Mouse (Mus musculus) cortical plate, adult 2 months (tissue): Measurements from ENCODE around the gene Mospd2. TPM values are rescaled to one million over a fixed set of nuclear protein-coding genes. Genes with fewer than 3 reads are reported as not detected.

ENCODE experiments used
- H3K27ac ChIP-seq: fragments of 200-500 bp; 2 replicates; pipeline ENCODE4 v1.5.1; 2012; ENCODE audit warnings: low read length, control low read depth, inconsistent platforms; ENCODE audit not compliant: insufficient read depth
- H3K4me1 ChIP-seq: fragments of 200-500 bp; 2 replicates; pipeline ENCODE4 v1.6.1; 2011; ENCODE audit warnings: low read length; ENCODE audit not compliant: control insufficient read depth, insufficient read depth
- H3K4me3 ChIP-seq: fragments of 200-500 bp; 2 replicates; pipeline ENCODE4 v1.5.1; 2011; ENCODE audit warnings: mild to moderate bottlenecking, low read length, control low read depth; ENCODE audit not compliant: insufficient read depth
- CTCF ChIP-seq: fragments of 200-500 bp; IDR thresholded peaks from 2 replicates; pipeline ENCODE4 v1.5.1; 2011; ENCODE audit warnings: mild to moderate bottlenecking, control low read depth, low read length; ENCODE audit not compliant: insufficient read depth; ENCODE audit errors: extremely low read depth
- POLR2A ChIP-seq: fragments of 200-500 bp; IDR thresholded peaks from 2 replicates; pipeline ENCODE4 v1.6.1; 2011; ENCODE audit warnings: mild to moderate bottlenecking, low read length, control low read depth; ENCODE audit not compliant: insufficient read depth; ENCODE audit errors: extremely low read depth
- polyA plus RNA-seq: library from polyadenylated mRNA; depleted of rRNA; stranded (reverse); fragments of >200 nt; gene quantifications from 2 replicates; pipeline ENCODE4 v1.2.3, GENCODE M21; 2012; rRNA removed

Mospd2 gene
- polyA plus RNA-seq = 13.1 and 14.3 TPM in 2 replicates

DNA sequence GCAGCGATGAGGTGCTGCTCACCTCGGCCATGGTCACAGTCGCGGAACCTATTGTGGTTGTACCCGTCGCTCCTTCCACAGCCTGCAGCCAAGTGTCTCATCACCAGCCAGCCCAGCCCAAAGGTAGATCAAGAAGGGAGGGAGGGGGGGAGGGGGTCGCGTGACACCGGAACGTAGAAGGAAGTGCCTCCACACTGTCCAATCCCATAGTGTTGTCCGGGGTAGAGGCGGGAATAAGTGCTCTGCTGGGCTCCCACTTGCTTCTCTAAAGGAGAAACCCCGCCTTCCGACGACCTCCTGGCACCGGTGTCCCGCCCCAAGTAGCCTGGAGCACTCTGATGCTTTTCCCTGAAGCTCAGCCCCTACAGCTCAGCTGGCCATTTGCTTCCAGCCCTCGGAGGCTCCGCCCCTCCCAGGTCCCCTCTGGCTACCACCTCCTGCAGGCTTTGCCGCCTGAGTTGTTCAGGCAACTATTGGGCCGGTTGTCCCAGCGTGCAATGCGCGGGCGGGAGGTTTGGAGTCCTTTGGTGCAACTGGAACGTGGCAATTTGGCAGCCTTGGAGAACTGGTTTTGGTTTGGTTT, at the start of gene Mospd2, which contains the start of gene Fancb:
Gene Mospd2, minus strand, starts transcription at position 183 of the 583 bp plus-strand sequence.
Gene Fancb, plus strand, starts transcription at position 400 of the 583 bp plus-strand sequence.
- peak within 1 kb of the TSS; percentile 99 for H3K4me3 ChIP-seq
- peak within 1 kb of the TSS; percentile 76; the same call in 1 of the 2 replicates for H3K27ac ChIP-seq
- H3K4me1 ChIP-seq = no peaks in the 10 kb centered on the region; the same call in 1 of the 2 replicates
- TF ChIP-seq CTCF = no peak
- TF ChIP-seq POLR2A = peak; percentile 36; the same call in 1 of the 2 replicates

DNA sequence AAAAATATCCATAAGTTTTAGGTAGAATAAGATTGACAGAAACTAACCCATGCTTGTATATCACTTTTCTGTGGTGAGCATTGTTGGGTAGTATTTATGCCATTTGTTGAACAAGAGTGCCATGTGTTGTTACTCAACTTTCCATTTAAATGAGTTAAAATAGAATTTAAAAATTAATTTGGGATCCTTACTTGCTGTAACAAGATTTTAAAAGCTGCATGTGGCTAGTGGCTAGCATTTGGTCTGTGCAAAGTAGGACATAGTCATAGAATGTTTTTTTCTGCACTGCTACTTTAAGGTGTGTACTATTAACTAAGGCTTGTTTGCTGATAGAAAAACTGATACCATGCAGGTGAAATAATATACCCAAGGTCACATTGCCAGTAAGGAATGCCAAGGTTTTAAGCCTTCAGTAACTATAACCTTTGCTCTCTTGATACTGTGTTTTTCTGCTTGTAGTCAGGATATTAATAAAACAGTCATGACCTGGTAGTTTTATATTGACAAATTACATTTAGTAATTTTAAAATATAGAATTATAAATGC, 24.7 kb upstream of the Mospd2 start, which contains the start of gene Gm17604:
Gene Gm17604, minus strand, starts transcription at position 51 of the 546 bp plus-strand sequence.
- no peak for TF ChIP-seq POLR2A
- TF ChIP-seq CTCF = no peak
- Histone ChIP-seq H3K4me1 (no peaks in the 10 kb centered on the region), H3K4me3 (no peak within 1 kb of the TSS), H3K27ac (no peak within 1 kb of the TSS)

DNA sequence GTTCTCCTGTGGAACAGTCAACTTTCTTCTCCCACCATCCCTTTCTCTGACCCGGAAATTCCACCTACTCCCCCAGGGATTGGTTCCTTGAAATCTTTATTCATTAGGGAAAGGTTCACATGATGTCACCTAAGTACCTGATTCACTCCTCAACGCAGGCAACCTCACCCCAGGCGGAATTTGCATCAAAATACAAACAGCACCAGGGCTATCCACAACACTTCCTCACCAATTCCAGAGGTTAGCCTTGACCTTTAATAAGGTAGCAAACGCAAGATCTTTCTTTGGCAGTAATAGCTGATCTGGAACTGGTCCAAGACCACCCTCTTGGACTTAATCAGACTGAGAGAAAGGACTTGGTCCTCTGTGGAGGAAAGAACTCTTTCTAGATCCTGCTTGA, 23.0 kb upstream of the Mospd2 start:
- TF ChIP-seq POLR2A (no peak), CTCF (no peak)
- Histone ChIP-seq H3K27ac (no peak overlapping the region), H3K4me3 (no peak overlapping the region), H3K4me1 (no peaks in the 10 kb centered on the region)

DNA sequence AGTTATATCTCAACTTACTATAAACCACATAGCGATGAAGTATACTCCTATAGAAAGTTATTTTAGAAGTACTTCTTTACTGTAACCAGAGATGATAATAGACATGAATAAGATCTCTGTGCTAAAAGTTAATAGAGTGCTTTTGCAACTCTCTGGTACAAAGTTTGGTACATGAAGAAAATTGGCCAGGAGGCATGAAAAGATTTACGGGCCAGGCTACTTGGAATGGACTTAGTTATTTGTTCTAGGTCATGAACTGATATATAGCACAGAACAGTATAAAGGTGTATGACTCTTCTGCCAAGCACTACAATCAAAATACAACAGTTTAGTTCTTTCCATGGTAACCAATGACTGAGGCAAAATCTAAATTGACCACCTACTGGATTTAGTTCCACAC, 1.3 kb downstream of the Mospd2 start:
- no peak overlapping the region for H3K27ac ChIP-seq
- H3K4me1 ChIP-seq = no peaks in the 10 kb centered on the region; the same call in 1 of the 2 replicates
- H3K4me3 ChIP-seq = no peak overlapping the region; the same call in 1 of the 2 replicates
- no peak for TF ChIP-seq POLR2A
- no peak for TF ChIP-seq CTCF

DNA sequence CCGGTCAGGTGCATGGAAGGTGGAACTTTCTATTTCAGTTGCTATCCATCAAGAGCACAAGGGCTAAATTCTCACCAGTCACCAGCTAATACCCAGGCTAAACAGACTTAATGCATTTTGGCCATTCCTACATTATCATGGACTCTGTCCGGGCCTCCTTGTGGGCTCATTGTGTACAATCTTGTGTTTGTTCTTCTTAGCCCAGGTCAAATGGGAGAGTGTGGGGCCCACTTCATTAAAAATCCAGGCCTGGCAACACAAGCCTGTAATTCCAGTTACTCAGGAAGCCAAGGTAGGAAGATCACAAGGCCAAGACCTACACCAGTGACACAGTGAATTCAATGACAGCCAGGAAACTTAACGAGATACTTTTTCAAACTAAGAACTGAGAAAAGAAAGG, 9.0 kb downstream of the Mospd2 start:
- H3K27ac ChIP-seq = no peak overlapping the region
- TF ChIP-seq CTCF (no peak), POLR2A (no peak)
- no peak overlapping the region for H3K4me3 ChIP-seq
- H3K4me1 ChIP-seq = no peaks in the 10 kb centered on the region

DNA sequence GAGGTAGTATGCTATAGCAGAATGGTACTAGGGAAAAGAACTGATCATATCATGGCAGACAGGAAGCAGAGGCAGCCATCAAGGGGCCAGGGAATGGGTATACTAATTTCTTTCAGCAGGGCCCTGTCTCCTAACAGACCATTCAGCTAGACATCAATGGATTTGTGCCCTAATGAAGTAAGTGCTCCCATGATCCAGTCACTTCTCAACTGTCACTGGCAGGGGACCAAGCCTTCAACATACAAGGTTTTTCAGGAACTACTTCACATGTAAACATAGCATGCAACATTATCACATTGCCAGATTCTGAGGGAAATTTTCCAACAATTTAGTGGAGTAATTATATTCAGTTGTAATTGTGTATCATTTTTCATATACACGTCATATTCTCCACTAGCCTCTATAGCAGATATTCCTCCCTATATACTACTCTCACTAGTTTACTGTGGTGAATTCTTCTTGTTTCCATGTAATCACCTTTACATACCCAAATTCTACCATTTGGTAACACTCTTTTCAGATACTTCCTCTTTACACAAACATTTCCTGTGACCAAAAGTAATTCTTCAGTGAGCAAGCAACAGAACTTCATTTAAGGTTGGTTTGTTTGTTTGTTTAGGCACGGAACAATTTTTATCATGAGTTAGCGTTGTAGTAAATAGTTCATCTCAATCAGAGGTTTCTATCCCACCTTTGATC, 14.3 kb downstream of the Mospd2 start:
- H3K4me3 ChIP-seq = no peak overlapping the region
- TF ChIP-seq POLR2A (no peak), CTCF (no peak)
- no peak overlapping the region for H3K27ac ChIP-seq
- H3K4me1 ChIP-seq = no peaks in the 10 kb centered on the region

DNA sequence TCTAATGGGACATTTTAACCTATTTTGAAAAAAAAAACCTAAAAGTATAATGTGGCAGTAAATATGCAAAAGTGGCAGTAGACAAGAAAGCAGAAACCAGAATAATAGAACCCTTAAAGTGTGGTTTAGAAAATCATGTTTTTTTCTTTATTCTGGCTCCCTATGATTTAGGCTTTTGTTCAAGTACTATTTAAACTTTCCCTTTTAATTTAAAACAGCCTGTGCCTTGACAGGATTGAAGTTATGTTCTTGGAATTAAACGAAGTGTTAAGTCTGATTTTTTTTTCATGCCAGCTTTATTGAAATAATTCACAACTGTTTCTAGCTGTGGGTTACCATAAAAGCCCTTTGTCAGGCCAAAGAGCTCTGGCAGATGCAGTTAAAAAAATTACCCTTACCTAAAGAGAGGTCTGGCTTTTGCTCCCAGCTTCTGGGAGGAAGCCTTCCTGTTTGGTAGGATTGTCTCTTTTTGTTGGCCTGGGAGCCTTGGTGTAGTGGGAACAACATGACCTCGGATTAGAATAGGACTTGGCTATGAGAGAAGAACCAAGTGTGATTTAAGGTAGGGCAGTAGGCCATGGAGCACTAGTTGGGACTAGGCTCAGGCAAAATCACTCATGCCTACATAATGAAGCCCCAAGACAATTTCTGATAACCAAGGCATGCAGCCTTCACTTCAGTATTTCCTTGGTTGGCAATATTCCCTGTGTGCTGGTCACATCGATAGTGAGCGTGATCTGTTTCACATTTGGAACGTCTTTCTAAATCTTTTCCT, 27.4 kb downstream of the Mospd2 start:
- TF ChIP-seq POLR2A (no peak), CTCF (no peak)
- Histone ChIP-seq H3K4me3 (no peak overlapping the region), H3K4me1 (peaks cover 2% of the 10 kb centered on the region; the same call in 1 of the 2 replicates), H3K27ac (peak overlapping the region; percentile 46; the same call in 1 of the 2 replicates)

DNA sequence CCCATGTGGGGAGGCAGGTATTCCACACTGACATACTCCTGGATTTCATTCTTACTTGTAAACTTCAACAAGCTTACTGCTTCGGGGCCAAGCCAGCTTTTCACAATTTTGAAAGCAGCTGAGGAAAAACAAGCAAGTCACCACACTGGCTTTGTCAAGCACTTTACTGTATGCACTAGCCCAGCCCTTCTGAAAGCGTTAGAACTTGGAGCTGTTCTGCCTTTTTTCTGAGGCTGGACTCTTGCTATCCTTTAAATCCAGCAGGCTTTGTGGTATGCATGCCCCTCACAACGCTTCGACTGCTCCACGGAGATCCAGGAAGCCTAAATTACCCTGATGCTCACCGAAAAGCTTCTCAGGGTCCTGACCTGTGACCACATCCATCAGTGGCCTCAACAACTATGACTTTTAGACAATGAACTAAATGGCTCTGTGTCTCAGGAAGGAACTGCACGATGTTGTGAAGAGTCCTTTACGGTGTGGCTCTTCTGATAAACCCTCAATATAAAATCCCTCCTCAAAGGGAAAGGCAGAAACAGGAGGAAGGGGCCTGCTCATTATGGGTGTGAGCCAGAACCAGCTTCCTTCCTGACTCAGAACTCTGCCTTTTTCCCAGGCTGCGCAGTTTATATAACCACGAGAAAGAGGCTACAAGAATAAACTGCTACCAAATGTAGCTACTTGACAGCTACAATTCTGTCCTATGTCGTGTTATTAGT, 28.2 kb downstream of the Mospd2 start:
- H3K27ac ChIP-seq = no peak overlapping the region
- TF ChIP-seq POLR2A (no peak), CTCF (no peak)
- peaks cover 2% of the 10 kb centered on the region; the same call in 1 of the 2 replicates for H3K4me1 ChIP-seq
- H3K4me3 ChIP-seq = no peak overlapping the region

DNA sequence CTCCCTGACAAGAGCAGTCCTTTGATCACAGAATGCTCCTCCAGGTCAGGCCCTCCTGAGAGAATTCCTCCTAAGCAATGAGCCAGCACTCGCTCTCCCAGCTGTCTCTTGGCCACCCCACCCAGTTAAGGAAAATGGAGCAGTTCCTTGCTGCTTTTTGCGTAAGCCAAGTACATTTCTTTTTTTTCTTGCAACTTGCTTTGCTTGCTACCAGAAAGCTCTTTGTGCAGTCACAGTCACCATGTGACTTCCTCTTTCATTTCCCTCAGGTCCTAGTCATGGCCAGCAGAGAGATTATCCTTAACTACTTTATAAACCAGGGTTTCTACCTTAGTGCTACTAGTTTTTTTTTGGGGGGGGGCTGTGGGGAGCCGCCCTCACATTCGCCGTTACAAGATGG, 38.6 kb downstream of the Mospd2 start:
- Histone ChIP-seq H3K27ac (no peak overlapping the region), H3K4me1 (no peaks in the 10 kb centered on the region), H3K4me3 (no peak overlapping the region)
- TF ChIP-seq CTCF (no peak), POLR2A (no peak)
